Mouse (Mus musculus): ENCODE results near the gene Bglap2. TPM values are rescaled to one million over a fixed set of nuclear protein-coding genes. Genes with fewer than 3 reads are reported as not detected.

The Bglap2 gene
- polyA plus RNA-seq (2015; fragmentation: Illumina TruSeq; extraction: RNeasy Lipid Tissue Mini Kit (QIAGEN cat#74804); ENCODE audit: insufficient read depth, low replicate concordance), result not detected

GRCm38 (mm10) chr3:88378599-88378998, at the start of gene Bglap2:
Gene Bglap2 (minus strand): TSS chr3:88378699.

GRCm38 (mm10) chr3:88424605-88425329, 46.3 kb upstream of the Bglap2 start, which contains the start of gene Slc25a44:
Gene Slc25a44 (minus strand): TSS chr3:88425139.

GRCm38 (mm10) chr3:88409741-88410644, 31.5 kb upstream of the Bglap2 start, which contains the start of gene Pmf1:
Gene Pmf1 (minus strand): TSS chr3:88410331.

GRCm38 (mm10) chr3:88384364-88384763, 5.9 kb upstream of the Bglap2 start, which contains the start of gene Bglap:
Gene Bglap (minus strand): TSS chr3:88384464.

GRCm38 (mm10) chr3:88372643-88373042, 5.9 kb downstream of the Bglap2 start, which contains the start of gene Bglap3:
Gene Bglap3 (minus strand): TSS chr3:88372743.

GRCm38 (mm10) chr3:88364337-88364736, 14.2 kb downstream of the Bglap2 start, which contains the start of gene Paqr6:
Gene Paqr6 (plus strand): TSS chr3:88364584.

GRCm38 (mm10) chr3:88336058-88337013, 42.2 kb downstream of the Bglap2 start, which contains the start of the genes Tmem79 and Smg5:
Gene Tmem79 (minus strand): TSS chr3:88336148.
Gene Smg5 (plus strand): TSS chr3:88336260.

Other genes with a start within 250 kb of the Bglap2 start
- gene Mef2d, start 236.3 kb downstream of the Bglap2 start, polyA plus RNA-seq (2015; fragmentation: Illumina TruSeq; extraction: RNeasy Lipid Tissue Mini Kit (QIAGEN cat#74804); ENCODE audit: insufficient read depth, low replicate concordance), result 77.6 TPM
- not detected for gene Rhbg, start 124.0 kb downstream of the Bglap2 start, polyA plus RNA-seq (2015; fragmentation: Illumina TruSeq; extraction: RNeasy Lipid Tissue Mini Kit (QIAGEN cat#74804); ENCODE audit: insufficient read depth, low replicate concordance)
- gene Gm38392, start 91.5 kb downstream of the Bglap2 start, polyA plus RNA-seq (2015; fragmentation: Illumina TruSeq; extraction: RNeasy Lipid Tissue Mini Kit (QIAGEN cat#74804); ENCODE audit: insufficient read depth, low replicate concordance), result not detected
- gene Tsacc, start 81.7 kb downstream of the Bglap2 start, polyA plus RNA-seq (2015; fragmentation: Illumina TruSeq; extraction: RNeasy Lipid Tissue Mini Kit (QIAGEN cat#74804); ENCODE audit: insufficient read depth, low replicate concordance), result 10.0 TPM
- 168 TPM for gene Cct3, start 81.6 kb downstream of the Bglap2 start, polyA plus RNA-seq (2015; fragmentation: Illumina TruSeq; extraction: RNeasy Lipid Tissue Mini Kit (QIAGEN cat#74804); ENCODE audit: insufficient read depth, low replicate concordance)
- 91.9 TPM for gene Glmp, start 53.7 kb downstream of the Bglap2 start, polyA plus RNA-seq (2015; fragmentation: Illumina TruSeq; extraction: RNeasy Lipid Tissue Mini Kit (QIAGEN cat#74804); ENCODE audit: insufficient read depth, low replicate concordance)
- gene Tmem79, start 42.6 kb downstream of the Bglap2 start, polyA plus RNA-seq (2015; fragmentation: Illumina TruSeq; extraction: RNeasy Lipid Tissue Mini Kit (QIAGEN cat#74804); ENCODE audit: insufficient read depth, low replicate concordance), result 0.22 TPM
- 81.8 TPM for gene Smg5, start 42.4 kb downstream of the Bglap2 start, polyA plus RNA-seq (2015; fragmentation: Illumina TruSeq; extraction: RNeasy Lipid Tissue Mini Kit (QIAGEN cat#74804); ENCODE audit: insufficient read depth, low replicate concordance)
- 1.5 TPM for gene Paqr6, start 14.1 kb downstream of the Bglap2 start, polyA plus RNA-seq (2015; fragmentation: Illumina TruSeq; extraction: RNeasy Lipid Tissue Mini Kit (QIAGEN cat#74804); ENCODE audit: insufficient read depth, low replicate concordance)
- 0.15 TPM for gene Bglap3, start 6.0 kb downstream of the Bglap2 start, polyA plus RNA-seq (2015; fragmentation: Illumina TruSeq; extraction: RNeasy Lipid Tissue Mini Kit (QIAGEN cat#74804); ENCODE audit: insufficient read depth, low replicate concordance)
- gene Bglap, start 5.8 kb upstream of the Bglap2 start, polyA plus RNA-seq (2015; fragmentation: Illumina TruSeq; extraction: RNeasy Lipid Tissue Mini Kit (QIAGEN cat#74804); ENCODE audit: insufficient read depth, low replicate concordance), result 0.97 TPM
- gene Pmf1, start 31.6 kb upstream of the Bglap2 start, polyA plus RNA-seq (2015; fragmentation: Illumina TruSeq; extraction: RNeasy Lipid Tissue Mini Kit (QIAGEN cat#74804); ENCODE audit: insufficient read depth, low replicate concordance), result 20.9 TPM
- 17.2 TPM for gene Slc25a44, start 46.4 kb upstream of the Bglap2 start, polyA plus RNA-seq (2015; fragmentation: Illumina TruSeq; extraction: RNeasy Lipid Tissue Mini Kit (QIAGEN cat#74804); ENCODE audit: insufficient read depth, low replicate concordance)
- 53.1 TPM for gene Sema4a, start 82.5 kb upstream of the Bglap2 start, polyA plus RNA-seq (2015; fragmentation: Illumina TruSeq; extraction: RNeasy Lipid Tissue Mini Kit (QIAGEN cat#74804); ENCODE audit: insufficient read depth, low replicate concordance)
- 2.3 TPM for gene Lmna, start 131.3 kb upstream of the Bglap2 start, polyA plus RNA-seq (2015; fragmentation: Illumina TruSeq; extraction: RNeasy Lipid Tissue Mini Kit (QIAGEN cat#74804); ENCODE audit: insufficient read depth, low replicate concordance)
- 1.9 TPM for gene Mex3a, start 153.7 kb upstream of the Bglap2 start, polyA plus RNA-seq (2015; fragmentation: Illumina TruSeq; extraction: RNeasy Lipid Tissue Mini Kit (QIAGEN cat#74804); ENCODE audit: insufficient read depth, low replicate concordance)
- gene Rab25, start 169.6 kb upstream of the Bglap2 start, polyA plus RNA-seq (2015; fragmentation: Illumina TruSeq; extraction: RNeasy Lipid Tissue Mini Kit (QIAGEN cat#74804); ENCODE audit: insufficient read depth, low replicate concordance), result not detected
- 54.4 TPM for gene Lamtor2, start 174.4 kb upstream of the Bglap2 start, polyA plus RNA-seq (2015; fragmentation: Illumina TruSeq; extraction: RNeasy Lipid Tissue Mini Kit (QIAGEN cat#74804); ENCODE audit: insufficient read depth, low replicate concordance)
- 35.5 TPM for gene Ubqln4, start 175.1 kb upstream of the Bglap2 start, polyA plus RNA-seq (2015; fragmentation: Illumina TruSeq; extraction: RNeasy Lipid Tissue Mini Kit (QIAGEN cat#74804); ENCODE audit: insufficient read depth, low replicate concordance)
- gene Ssr2, start 197.2 kb upstream of the Bglap2 start, polyA plus RNA-seq (2015; fragmentation: Illumina TruSeq; extraction: RNeasy Lipid Tissue Mini Kit (QIAGEN cat#74804); ENCODE audit: insufficient read depth, low replicate concordance), result 101 TPM
- 104 TPM for gene Arhgef2, start 227.3 kb upstream of the Bglap2 start, polyA plus RNA-seq (2015; fragmentation: Illumina TruSeq; extraction: RNeasy Lipid Tissue Mini Kit (QIAGEN cat#74804); ENCODE audit: insufficient read depth, low replicate concordance)